Mouse (Mus musculus): Measurements from ENCODE around the gene Map3k9.

Map3k9 gene

GRCm38 (mm10) chr12:81781105-81781909 is at the start of gene Map3k9:
Map3k9 (minus strand) TSS chr12:81781175.
- peak; percentile 96 for DNase-seq (ENCODE audit: low read depth, low spot score)

GRCm38 (mm10) chr12:81828355-81828754 is 47.4 kb upstream of the Map3k9 start:
- DNase-seq (ENCODE audit: low read depth, low spot score), result no peak

- no peak for DNase-seq (ENCODE audit: low read depth, low spot score)
Measured at GRCm38 (mm10) chr12:81822778-81823480, 42.0 kb upstream of the Map3k9 start.

- no peak for DNase-seq (ENCODE audit: low read depth, low spot score)
Measured at GRCm38 (mm10) chr12:81822176-81822575, 41.2 kb upstream of the Map3k9 start.

- no peak for DNase-seq (ENCODE audit: low read depth, low spot score)
Measured at GRCm38 (mm10) chr12:81820700-81821099, 39.7 kb upstream of the Map3k9 start.

GRCm38 (mm10) chr12:81817126-81817505 is 36.1 kb upstream of the Map3k9 start:
- no peak for DNase-seq (ENCODE audit: low read depth, low spot score)

GRCm38 (mm10) chr12:81816330-81817125 is 35.6 kb upstream of the Map3k9 start:
- no peak for DNase-seq (ENCODE audit: low read depth, low spot score)

GRCm38 (mm10) chr12:81814742-81815141 is 33.8 kb upstream of the Map3k9 start:
- no peak for DNase-seq (ENCODE audit: low read depth, low spot score)

- DNase-seq (ENCODE audit: low read depth, low spot score), result no peak
Measured at GRCm38 (mm10) chr12:81810417-81810816, 29.4 kb upstream of the Map3k9 start.

GRCm38 (mm10) chr12:81808596-81808995 is 27.6 kb upstream of the Map3k9 start:
- no peak for DNase-seq (ENCODE audit: low read depth, low spot score)

GRCm38 (mm10) chr12:81807953-81808352 is 27.0 kb upstream of the Map3k9 start:
- DNase-seq (ENCODE audit: low read depth, low spot score), result no peak

GRCm38 (mm10) chr12:81807529-81807837 is 26.5 kb upstream of the Map3k9 start:
- no peak for DNase-seq (ENCODE audit: low read depth, low spot score)

GRCm38 (mm10) chr12:81806759-81807528 is 26.0 kb upstream of the Map3k9 start:
- DNase-seq (ENCODE audit: low read depth, low spot score), result peak; percentile 14

- no peak for DNase-seq (ENCODE audit: low read depth, low spot score)
Measured at GRCm38 (mm10) chr12:81806114-81806513, 25.1 kb upstream of the Map3k9 start.

- DNase-seq (ENCODE audit: low read depth, low spot score), result no peak
Measured at GRCm38 (mm10) chr12:81803803-81804202, 22.8 kb upstream of the Map3k9 start.

- no peak for DNase-seq (ENCODE audit: low read depth, low spot score)
Measured at GRCm38 (mm10) chr12:81803016-81803415, 22.0 kb upstream of the Map3k9 start.

- no peak for DNase-seq (ENCODE audit: low read depth, low spot score)
Measured at GRCm38 (mm10) chr12:81801134-81801533, 20.2 kb upstream of the Map3k9 start.

- peak; percentile 80 for DNase-seq (ENCODE audit: low read depth, low spot score)
Measured at GRCm38 (mm10) chr12:81796541-81796940, 15.6 kb upstream of the Map3k9 start.

- DNase-seq (ENCODE audit: low read depth, low spot score), result peak; percentile 33
Measured at GRCm38 (mm10) chr12:81792511-81793218, 11.7 kb upstream of the Map3k9 start.

GRCm38 (mm10) chr12:81789499-81789898 is 8.5 kb upstream of the Map3k9 start:
- DNase-seq (ENCODE audit: low read depth, low spot score), result peak; percentile 25

GRCm38 (mm10) chr12:81788672-81789084 is 7.7 kb upstream of the Map3k9 start:
- DNase-seq (ENCODE audit: low read depth, low spot score), result peak; percentile 95

All from A20 (cell line).